Mouse (Mus musculus) heart, embryonic 12.5 days (tissue): ENCODE measurements at regions not wholly inside any gene's neighbourhood (a gene's known extent, or its start where the extent isn't known, plus 50 kb on each side); places are given as distances from the start of the nearest gene placed in this dataset.

ENCODE experiments used
- ATAC-seq: fragments of 200-750 bp; cut with Nextera tagmentation; 2 replicates; pipeline ENCODE4 v1.8.0; 2017; ENCODE audit warnings: moderate TSS enrichment, moderate library complexity; ENCODE audit not compliant: insufficient number of reproducible peaks, low FRiP score
- H3K27ac ChIP-seq: fragments of 300-500 bp; sonication (generic); 2 replicates; pipeline ENCODE4 v1.5.1; 2016; ENCODE audit warnings: mild to moderate bottlenecking, moderate library complexity; ENCODE audit not compliant: poor library complexity, severe bottlenecking
- H3K27me3 ChIP-seq: fragments of 300-500 bp; sonication (generic); replicated peaks from 2 replicates; pipeline ENCODE4 v1.6.1; 2016; ENCODE audit warnings: mild to moderate bottlenecking, moderate library complexity
- H3K36me3 ChIP-seq: fragments of 300-500 bp; sonication (generic); 2 replicates; pipeline ENCODE4 v1.6.1; 2016; ENCODE audit warnings: mild to moderate bottlenecking, moderate library complexity
- H3K4me1 ChIP-seq: fragments of 300-500 bp; sonication (generic); replicated peaks from 2 replicates; pipeline ENCODE4 v1.6.1; 2016; ENCODE audit warnings: mild to moderate bottlenecking
- H3K4me2 ChIP-seq: fragments of 300-500 bp; sonication (generic); 2 replicates; pipeline ENCODE4 v1.6.1; 2016; ENCODE audit warnings: mild to moderate bottlenecking, moderate library complexity
- H3K4me3 ChIP-seq: fragments of 300-500 bp; sonication (generic); 2 replicates; pipeline ENCODE4 v1.5.1; 2016; ENCODE audit warnings: mild to moderate bottlenecking
- H3K9ac ChIP-seq: fragments of 300-500 bp; sonication (generic); 2 replicates; pipeline ENCODE4 v1.6.1; 2016; ENCODE audit warnings: mild to moderate bottlenecking, moderate library complexity
- H3K9me3 ChIP-seq: fragments of 300-500 bp; sonication (generic); replicated peaks from 2 replicates; pipeline ENCODE4 v1.6.1; 2016; ENCODE audit warnings: mild to moderate bottlenecking, moderate library complexity
- WGBS: fragments of 180-500 bp; shearing (Covaris S2); methylation state at CpG from one replicate; pipeline ENCODE4 v1.1.7; 2016; 5-methylcytosine and 5-hydroxymethylcytosine counted together

DNA sequence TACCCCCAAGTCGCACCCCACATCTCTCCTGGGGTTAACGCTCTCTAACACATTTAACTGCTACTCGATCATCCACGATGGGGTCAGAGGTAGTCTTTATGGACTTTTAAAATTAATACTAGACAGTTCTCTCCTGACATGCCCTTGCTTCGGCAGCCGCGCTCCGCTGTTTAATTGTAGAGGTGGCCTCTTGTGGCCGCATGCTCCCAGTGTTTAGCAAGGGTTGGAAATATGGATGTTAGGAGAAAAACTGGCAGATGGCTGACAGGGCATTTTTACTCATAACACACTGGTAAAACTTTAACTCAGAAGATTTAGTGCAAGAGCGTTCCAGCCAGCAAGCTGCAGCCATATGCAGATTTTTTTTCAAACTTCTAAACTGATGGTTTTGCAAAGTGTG, 242.7 kb downstream of the Tshz3 start:
- 92% methylated on average over 10 of the region's 10 CpGs for WGBS
- no peak overlapping the region for H3K4me2 ChIP-seq

DNA sequence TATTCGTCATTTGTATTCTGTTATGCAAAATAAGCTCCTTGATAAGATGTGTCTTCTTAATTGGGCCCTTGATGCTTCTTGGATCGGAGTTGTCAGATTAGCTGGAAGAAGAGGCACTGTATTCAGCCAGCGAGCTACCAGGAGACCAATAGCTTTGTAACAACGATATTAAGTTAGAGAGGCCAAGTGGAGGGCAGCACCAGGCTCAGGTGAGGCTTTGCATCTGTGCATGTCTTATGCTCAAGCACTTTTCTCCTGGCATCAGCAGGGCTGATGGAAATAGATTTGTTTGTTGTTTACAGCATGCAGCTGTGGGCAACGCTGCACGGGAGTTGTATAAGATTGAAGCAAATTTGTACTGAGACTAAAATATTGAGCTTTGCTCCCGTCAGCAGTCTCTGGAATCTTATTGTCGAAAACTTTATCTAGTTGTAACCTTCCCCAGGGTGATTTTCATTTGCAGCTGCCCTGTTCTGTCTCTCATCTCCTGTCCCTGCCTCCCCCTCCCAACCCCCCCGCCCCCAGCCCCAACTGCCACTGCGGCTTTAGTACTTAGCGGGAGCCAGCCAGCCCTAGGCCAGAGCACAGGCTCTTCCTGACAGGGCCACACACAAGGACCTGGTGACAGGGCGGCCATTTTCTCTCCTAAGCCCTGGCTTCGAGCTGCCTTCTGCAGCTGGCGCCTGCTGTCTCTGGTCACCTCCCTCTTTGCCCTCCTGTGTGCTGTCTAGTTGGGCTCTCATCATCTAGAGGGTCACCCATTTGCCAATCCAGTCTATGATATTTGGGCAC, 247.3 kb downstream of the Tshz3 start:
- Histone ChIP-seq H3K4me1 (peaks cover 16% of the 10 kb centered on the region), H3K4me3 (no peak overlapping the region), H3K27ac (no peak overlapping the region), H3K9ac (no peak overlapping the region), H3K36me3 (no peaks in the 10 kb centered on the region), H3K9me3 (no peaks in the 10 kb centered on the region; the same call in 1 of the 2 replicates), H3K27me3 (no peaks in the 10 kb centered on the region), H3K4me2 (no peak overlapping the region)
- 46% methylated on average over 14 of the region's 14 CpGs for WGBS
- 0 out of 2 replicates have a peak, but pooled peaks have one; percentile 36 for ATAC-seq

More for the DNA sequence above, 242.7 kb downstream of the Tshz3 start:
- no peak for ATAC-seq
- no peaks in the 10 kb centered on the region; the same call in 1 of the 2 replicates for H3K9me3 ChIP-seq
- no peak overlapping the region for H3K27ac ChIP-seq
- H3K36me3 ChIP-seq = no peaks in the 10 kb centered on the region
- H3K9ac ChIP-seq = no peak overlapping the region
- no peak overlapping the region for H3K4me3 ChIP-seq
- H3K4me1 ChIP-seq = peaks cover 7% of the 10 kb centered on the region; the same call in 1 of the 2 replicates
- no peaks in the 10 kb centered on the region for H3K27me3 ChIP-seq

DNA sequence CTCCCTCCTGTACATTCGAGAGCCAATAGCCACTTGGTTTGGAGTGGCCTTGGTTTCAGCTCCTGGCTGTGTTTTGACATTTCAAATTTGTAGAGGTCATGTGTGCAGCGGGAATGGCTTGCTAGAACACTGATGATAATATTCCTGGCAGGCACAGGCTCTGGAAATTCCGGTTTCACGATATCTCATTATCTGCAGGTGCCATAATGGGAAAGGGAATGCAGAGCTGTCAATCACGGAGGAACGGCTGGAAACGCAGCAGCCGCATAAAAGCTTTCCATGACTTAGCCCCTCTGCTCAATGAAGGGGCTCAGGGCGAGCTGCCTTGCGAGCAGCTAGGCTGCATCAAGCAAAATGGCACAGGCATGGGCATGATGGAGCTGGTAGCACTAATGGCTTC, 251.6 kb downstream of the Tshz3 start:
- Histone ChIP-seq H3K9me3 (no peaks in the 10 kb centered on the region), H3K27ac (no peak overlapping the region), H3K36me3 (no peaks in the 10 kb centered on the region), H3K4me1 (peaks cover 16% of the 10 kb centered on the region), H3K4me3 (no peak overlapping the region), H3K4me2 (no peak overlapping the region), H3K9ac (no peak overlapping the region), H3K27me3 (no peaks in the 10 kb centered on the region)
- no peak for ATAC-seq
- WGBS = 46% methylated on average over 10 of the region's 10 CpGs

GRCm38 (mm10) chr7:36955376-36955775, 257.5 kb downstream of the Tshz3 start:
- Histone ChIP-seq H3K9ac (no peak overlapping the region), H3K4me1 (peaks cover 9% of the 10 kb centered on the region), H3K27ac (no peak overlapping the region), H3K9me3 (0 out of 2 replicates have a peak, but pooled peaks cover 3% of the 10 kb centered on the region), H3K4me2 (no peak overlapping the region), H3K36me3 (no peaks in the 10 kb centered on the region), H3K27me3 (no peaks in the 10 kb centered on the region), H3K4me3 (no peak overlapping the region)
- no peak for ATAC-seq
- WGBS = 55% methylated on average over 2 of the region's 3 CpGs

DNA sequence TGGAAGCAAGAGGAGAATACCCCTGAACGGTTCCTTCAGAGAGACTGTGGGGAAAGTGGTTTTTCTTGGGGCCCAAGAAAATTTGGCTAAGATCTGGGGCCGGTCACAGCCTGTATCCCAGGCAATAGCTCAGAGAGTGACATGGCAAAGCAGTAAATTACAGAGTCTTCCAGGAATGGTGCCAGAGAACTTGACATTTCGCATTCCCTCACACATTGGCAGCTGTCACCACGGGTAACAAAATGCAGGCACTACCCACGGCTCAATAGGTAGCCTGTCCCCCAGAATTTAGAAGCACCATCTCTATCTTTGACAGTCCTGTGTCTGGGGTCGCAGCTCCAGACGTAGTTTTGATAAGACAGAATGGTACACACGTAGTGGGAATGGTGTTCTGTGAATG, 260.3 kb downstream of the Tshz3 start:
- no peak overlapping the region; the same call in 1 of the 2 replicates for H3K4me2 ChIP-seq
- H3K4me3 ChIP-seq = no peak overlapping the region
- H3K9ac ChIP-seq = no peak overlapping the region
- H3K4me1 ChIP-seq = peaks cover 9% of the 10 kb centered on the region
- peak; percentile 71 for ATAC-seq
- H3K36me3 ChIP-seq = no peaks in the 10 kb centered on the region
- WGBS = 32% methylated on average over 8 of the region's 8 CpGs
- peak overlapping the region; percentile 58 for H3K27ac ChIP-seq
- H3K27me3 ChIP-seq = no peaks in the 10 kb centered on the region
- H3K9me3 ChIP-seq = 0 out of 2 replicates have a peak, but pooled peaks cover 3% of the 10 kb centered on the region

GRCm38 (mm10) chr7:36971772-36972171, 273.9 kb downstream of the Tshz3 start:
- Histone ChIP-seq H3K4me2 (no peak overlapping the region), H3K36me3 (no peaks in the 10 kb centered on the region), H3K4me1 (no peaks in the 10 kb centered on the region), H3K27ac (no peak overlapping the region), H3K9me3 (no peaks in the 10 kb centered on the region), H3K27me3 (no peaks in the 10 kb centered on the region), H3K4me3 (no peak overlapping the region), H3K9ac (no peak overlapping the region)
- 78% methylated on average over 7 of the region's 7 CpGs for WGBS
- ATAC-seq = no peak

GRCm38 (mm10) chr7:36973654-36974320, 275.9 kb downstream of the Tshz3 start:
- 56% methylated on average over 10 of the region's 10 CpGs for WGBS
- no peak overlapping the region for H3K4me2 ChIP-seq

DNA sequence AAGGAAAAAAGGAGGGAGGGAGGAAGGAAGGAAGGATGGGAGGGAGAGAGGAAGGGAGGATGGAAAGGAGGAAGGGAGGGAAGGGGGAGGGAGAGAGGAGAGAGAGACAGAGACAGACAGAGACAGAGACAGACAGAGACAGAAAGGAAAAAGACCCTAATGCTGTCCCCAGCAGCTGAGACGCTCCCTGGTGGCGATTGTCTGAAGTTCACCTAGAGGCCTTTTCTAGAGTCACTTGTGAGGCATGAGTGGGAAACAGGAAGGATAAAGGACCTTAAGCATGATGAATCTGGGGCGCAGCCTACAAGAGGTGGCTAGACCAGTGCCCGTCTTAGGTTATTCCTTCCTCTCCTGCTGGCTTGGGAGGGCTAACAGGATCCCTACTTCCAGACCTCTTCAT, 276.7 kb downstream of the Tshz3 start:
- Histone ChIP-seq H3K4me1 (no peaks in the 10 kb centered on the region), H3K4me2 (no peak overlapping the region), H3K4me3 (no peak overlapping the region), H3K9ac (no peak overlapping the region), H3K9me3 (0 out of 2 replicates have a peak, but pooled peaks cover 3% of the 10 kb centered on the region), H3K27me3 (no peaks in the 10 kb centered on the region), H3K36me3 (no peaks in the 10 kb centered on the region), H3K27ac (no peak overlapping the region)
- ATAC-seq = no peak
- WGBS = 38% methylated on average over 4 of the region's 4 CpGs

More at GRCm38 (mm10) chr7:36973654-36974320, 275.9 kb downstream of the Tshz3 start:
- Histone ChIP-seq H3K27ac (no peak overlapping the region), H3K36me3 (no peaks in the 10 kb centered on the region), H3K9ac (no peak overlapping the region), H3K4me3 (no peak overlapping the region), H3K27me3 (no peaks in the 10 kb centered on the region), H3K9me3 (0 out of 2 replicates have a peak, but pooled peaks cover 3% of the 10 kb centered on the region), H3K4me1 (no peaks in the 10 kb centered on the region)
- no peak for ATAC-seq

DNA sequence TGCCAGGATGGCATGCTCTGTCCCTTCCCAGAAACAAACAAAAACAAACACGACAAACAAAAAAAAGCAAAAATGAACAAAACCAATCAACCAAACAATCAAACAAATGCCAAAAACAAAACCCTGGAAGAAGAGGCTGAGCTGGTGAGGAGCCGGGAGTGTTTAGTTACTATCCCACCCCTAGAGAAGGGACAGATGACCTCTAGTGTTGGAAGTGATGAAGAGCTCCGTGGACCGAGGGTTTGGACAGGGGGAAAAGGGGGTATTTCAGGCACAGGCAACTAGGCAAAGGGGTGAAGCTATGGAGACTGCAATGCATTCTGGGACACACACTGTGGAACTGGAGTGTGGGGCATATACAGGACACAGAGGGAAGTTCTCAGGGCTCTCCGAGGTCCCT, 277.6 kb downstream of the Tshz3 start:
- WGBS = 11% methylated on average over 5 of the region's 5 CpGs
- Histone ChIP-seq H3K27me3 (no peaks in the 10 kb centered on the region), H3K4me3 (no peak overlapping the region), H3K4me2 (peak overlapping the region; percentile 52), H3K27ac (no peak overlapping the region), H3K9me3 (peaks cover 8% of the 10 kb centered on the region), H3K9ac (no peak overlapping the region), H3K36me3 (no peaks in the 10 kb centered on the region), H3K4me1 (no peaks in the 10 kb centered on the region)
- no peak for ATAC-seq

- H3K9ac ChIP-seq = no peak overlapping the region
- no peak for ATAC-seq
- no peak overlapping the region for H3K4me3 ChIP-seq
- no peak overlapping the region for H3K27ac ChIP-seq
- H3K36me3 ChIP-seq = no peaks in the 10 kb centered on the region
- peaks cover 9% of the 10 kb centered on the region for H3K9me3 ChIP-seq
- no peak overlapping the region for H3K4me2 ChIP-seq
- 81% methylated on average over 12 of the region's 12 CpGs for whole genome bisulfite sequencing
- no peaks in the 10 kb centered on the region for H3K27me3 ChIP-seq
- no peaks in the 10 kb centered on the region for H3K4me1 ChIP-seq
These were observed 279.9 kb downstream of the Tshz3 start for GRCm38 (mm10) chr7:36977819-36978218.

- no peaks in the 10 kb centered on the region for H3K4me1 ChIP-seq
- WGBS = 86% methylated on average over 1 of the region's 1 CpGs
- no peak overlapping the region for H3K27ac ChIP-seq
- H3K9me3 ChIP-seq = peaks cover 16% of the 10 kb centered on the region
- no peak overlapping the region for H3K4me3 ChIP-seq
- H3K36me3 ChIP-seq = no peaks in the 10 kb centered on the region
- H3K4me2 ChIP-seq = no peak overlapping the region
- no peak overlapping the region for H3K9ac ChIP-seq
- no peaks in the 10 kb centered on the region for H3K27me3 ChIP-seq
- ATAC-seq = no peak
These were observed 291.5 kb downstream of the Tshz3 start for GRCm38 (mm10) chr7:36989380-36989779.
